Mouse (Mus musculus) liver, embryonic 14.5 days (tissue): ENCODE measurements at regions not wholly inside any gene's neighbourhood (a gene's known extent, or its start where the extent isn't known, plus 50 kb on each side); places are given as distances from the start of the nearest gene placed in this dataset.

ENCODE experiments used
- CTCF ChIP-seq: IDR thresholded peaks from 2 replicates; pipeline ENCODE4 v1.5.1; 2016; ENCODE audit warnings: antibody characterized with exemption, low read depth, control low read depth
- EP300 ChIP-seq: IDR thresholded peaks from 2 replicates; pipeline ENCODE4 v1.6.1; 2016; ENCODE audit warnings: antibody characterized with exemption, low read depth

DNA sequence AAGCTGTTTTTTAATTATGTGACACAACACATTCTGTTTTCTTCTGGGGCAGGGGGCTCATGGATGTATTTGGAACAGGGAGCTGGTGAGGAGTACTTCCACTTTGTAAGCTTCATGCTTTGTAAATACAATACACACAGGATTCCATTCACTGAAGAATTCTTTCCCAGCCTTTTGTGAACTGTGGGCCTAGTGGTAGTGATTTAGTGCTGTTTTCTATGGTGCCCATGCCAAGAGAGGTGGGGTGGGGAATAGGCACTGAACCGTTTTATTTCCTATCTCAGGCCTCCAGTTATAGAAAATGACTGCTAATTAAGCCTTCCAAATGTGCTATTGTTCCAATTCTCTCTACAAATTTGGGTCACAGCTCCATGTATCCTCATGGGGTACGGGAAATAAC lies 442.5 kb upstream of the Cd180 start:
- TF ChIP-seq CTCF = no peak
- TF ChIP-seq EP300 = no peak
